Mouse (Mus musculus) limb, embryonic 14.5 days (tissue): ENCODE results near the gene Arhgap29. TPM values are rescaled to one million over a fixed set of nuclear protein-coding genes. Genes with fewer than 3 reads are reported as not detected.
A peak's percentile ranks its signal among the peaks of the same experiment; 100 is the strongest.

ENCODE experiments used
- ATAC-seq: fragments of 200-750 bp; cut with Nextera tagmentation; 2 replicates; pipeline ENCODE4 v1.8.0; 2017; ENCODE audit warnings: low read depth, moderate number of reproducible peaks, moderate TSS enrichment; ENCODE audit not compliant: low FRiP score
- DNase-seq: peaks from one replicate; pipeline ENCODE4 v3.0.0-alpha.2; 2015; ENCODE audit warnings: low spot score
- H3K27ac ChIP-seq: fragments of 300-500 bp; sonication (generic); replicated peaks from 2 replicates; pipeline ENCODE4 v1.5.1; 2014; ENCODE audit warnings: low read depth, mild to moderate bottlenecking, low read length, moderate library complexity, mixed read lengths
- H3K27me3 ChIP-seq: fragments of 300-500 bp; sonication (generic); 2 replicates; pipeline ENCODE4 v1.6.1; 2014; ENCODE audit warnings: low read length, mixed read lengths; ENCODE audit not compliant: control insufficient read depth, insufficient read depth
- H3K36me3 ChIP-seq: fragments of 300-500 bp; sonication (generic); 2 replicates; pipeline ENCODE4 v1.6.1; 2014; ENCODE audit warnings: mild to moderate bottlenecking, low read length, moderate library complexity, mixed read lengths; ENCODE audit not compliant: control insufficient read depth, insufficient read depth
- H3K4me1 ChIP-seq: fragments of 300-500 bp; sonication (generic); 2 replicates; pipeline ENCODE4 v1.6.1; 2014; ENCODE audit warnings: antibody characterized with exemption, low read length, mixed read lengths; ENCODE audit not compliant: control insufficient read depth, insufficient read depth
- H3K4me2 ChIP-seq: fragments of 300-500 bp; sonication (generic); replicated peaks from 2 replicates; pipeline ENCODE4 v1.6.1; 2014; ENCODE audit warnings: low read depth, mild to moderate bottlenecking, low read length, moderate library complexity; ENCODE audit not compliant: severe bottlenecking
- H3K4me3 ChIP-seq: fragments of 300-500 bp; sonication (generic); replicated peaks from 2 replicates; pipeline ENCODE4 v1.5.1; 2014; ENCODE audit warnings: low read length
- H3K9ac ChIP-seq: fragments of 300-500 bp; sonication (generic); 2 replicates; pipeline ENCODE4 v1.6.1; 2014; ENCODE audit warnings: mild to moderate bottlenecking, low read depth, low read length, moderate library complexity; ENCODE audit not compliant: severe bottlenecking
- H3K9me3 ChIP-seq: fragments of 300-500 bp; sonication (generic); 2 replicates; pipeline ENCODE4 v1.6.1; 2016; ENCODE audit warnings: low read length; ENCODE audit not compliant: control insufficient read depth
- POLR2A ChIP-seq: fragments of 200-500 bp; IDR thresholded peaks from 2 replicates; pipeline ENCODE4 v1.8.0; 2012; ENCODE audit warnings: inconsistent platforms, mild to moderate bottlenecking, moderate library complexity, borderline replicate concordance; ENCODE audit not compliant: insufficient read depth, insufficient read length; ENCODE audit errors: extremely low read depth
- WGBS: fragments of 180-500 bp; shearing (Covaris S2); extraction: QIAGEN DNeasy Blood & Tissue Kit; methylation state at CpG from one replicate; pipeline ENCODE4 v1.1.7; 2014; 5-methylcytosine and 5-hydroxymethylcytosine counted together
- polyA plus RNA-seq, 2 experiments: library from polyadenylated mRNA; depleted of rRNA in 1 of 2; stranded (reverse) in 1 of 2; unstranded in 1 of 2; fragments of >200 nt; fragmentation: Nextera tagmentation in 1 of 2; extraction: Ambion mirVana in 1 of 2; gene quantifications; 2 replicates each; pipeline versions ENCODE4 v1.2.1 to v1.2.3; 2012 to 2014

The Arhgap29 gene
- polyA plus RNA-seq, 2 experiments, result 47.4 to 65.0 TPM

GRCm38 (mm10) chr3:122018421-122018820, 66.1 kb downstream of the Arhgap29 start:
- Histone ChIP-seq H3K4me2 (no peak overlapping the region), H3K9me3 (no peaks in the 10 kb centered on the region), H3K36me3 (peaks cover 26% of the 10 kb centered on the region), H3K27ac (no peak overlapping the region), H3K4me1 (no peaks in the 10 kb centered on the region), H3K9ac (no peak overlapping the region), H3K4me3 (no peak overlapping the region), H3K27me3 (no peaks in the 10 kb centered on the region)
- no peak for ATAC-seq
- DNase-seq, result no peak
- no peak for TF ChIP-seq POLR2A
- 89% methylated on average over 7 of the region's 7 CpGs for WGBS

GRCm38 (mm10) chr3:122019159-122019558, 66.8 kb downstream of the Arhgap29 start:
- ATAC-seq, result no peak
- H3K9me3 ChIP-seq, result no peaks in the 10 kb centered on the region
- no peak overlapping the region for H3K4me3 ChIP-seq
- H3K27me3 ChIP-seq, result no peaks in the 10 kb centered on the region
- no peaks in the 10 kb centered on the region for H3K4me1 ChIP-seq
- H3K27ac ChIP-seq, result no peak overlapping the region
- H3K9ac ChIP-seq, result no peak overlapping the region
- DNase-seq, result no peak
- TF ChIP-seq POLR2A, result no peak
- H3K4me2 ChIP-seq, result no peak overlapping the region
- peaks cover 21% of the 10 kb centered on the region for H3K36me3 ChIP-seq
- 79% methylated on average over 5 of the region's 5 CpGs for WGBS

GRCm38 (mm10) chr3:122021029-122021652, 68.8 kb downstream of the Arhgap29 start:
- no peak overlapping the region for H3K27ac ChIP-seq
- no peak for TF ChIP-seq POLR2A
- no peak overlapping the region for H3K4me3 ChIP-seq
- H3K36me3 ChIP-seq, result peaks cover 6% of the 10 kb centered on the region; the same call in 1 of the 2 replicates
- 89% methylated on average over 8 of the region's 8 CpGs for WGBS
- H3K4me1 ChIP-seq, result no peaks in the 10 kb centered on the region
- H3K27me3 ChIP-seq, result no peaks in the 10 kb centered on the region
- no peak overlapping the region for H3K9ac ChIP-seq
- no peaks in the 10 kb centered on the region for H3K9me3 ChIP-seq
- no peak for ATAC-seq
- no peak for DNase-seq
- no peak overlapping the region for H3K4me2 ChIP-seq

GRCm38 (mm10) chr3:122022355-122022754, 70.0 kb downstream of the Arhgap29 start:
- Histone ChIP-seq H3K36me3 (0 out of 2 replicates have a peak, but pooled peaks cover 4% of the 10 kb centered on the region), H3K4me2 (no peak overlapping the region), H3K4me1 (no peaks in the 10 kb centered on the region), H3K9me3 (no peaks in the 10 kb centered on the region), H3K4me3 (no peak overlapping the region), H3K27ac (no peak overlapping the region), H3K27me3 (no peaks in the 10 kb centered on the region), H3K9ac (no peak overlapping the region)
- WGBS, result 86% methylated on average over 3 of the region's 3 CpGs
- no peak for DNase-seq
- no peak for ATAC-seq
- no peak for TF ChIP-seq POLR2A

GRCm38 (mm10) chr3:122026676-122027075, 74.3 kb downstream of the Arhgap29 start:
- H3K27ac ChIP-seq, result no peak overlapping the region

More at GRCm38 (mm10) chr3:122026676-122027075, 74.3 kb downstream of the Arhgap29 start:
- 54% methylated on average over 5 of the region's 5 CpGs for WGBS
- ATAC-seq (no peak), DNase-seq (peak; percentile 42)
- H3K4me1 ChIP-seq, result no peaks in the 10 kb centered on the region
- no peaks in the 10 kb centered on the region for H3K36me3 ChIP-seq
- TF ChIP-seq POLR2A, result no peak
- no peak overlapping the region for H3K4me2 ChIP-seq
- H3K4me3 ChIP-seq, result no peak overlapping the region
- H3K9me3 ChIP-seq, result no peaks in the 10 kb centered on the region
- no peak overlapping the region for H3K9ac ChIP-seq
- no peaks in the 10 kb centered on the region for H3K27me3 ChIP-seq
